Mouse (Mus musculus) forebrain, embryonic 11.5 days (tissue): ENCODE measurements at regions not wholly inside any gene's neighbourhood (a gene's known extent, or its start where the extent isn't known, plus 50 kb on each side); places are given as distances from the start of the nearest gene placed in this dataset.

Source experiments
- ATAC-seq: fragments of 200-750 bp; cut with Nextera tagmentation; replicated peaks from 2 replicates; pipeline ENCODE4 v1.8.0; 2017; ENCODE audit warnings: moderate TSS enrichment; ENCODE audit not compliant: low FRiP score
- DNase-seq: peaks from one replicate; pipeline ENCODE4 v3.0.0-alpha.2; 2017; ENCODE audit warnings: low spot score
- H3K27ac ChIP-seq: fragments of 300-500 bp; sonication (generic); 2 replicates; pipeline ENCODE4 v1.5.1; 2014; ENCODE audit warnings: low read depth, low read length
- H3K27me3 ChIP-seq: fragments of 300-500 bp; sonication (generic); 2 replicates; pipeline ENCODE4 v1.6.1; 2014; ENCODE audit warnings: mild to moderate bottlenecking, low read length, mixed read lengths; ENCODE audit not compliant: control insufficient read depth, insufficient read depth
- H3K36me3 ChIP-seq: fragments of 300-500 bp; sonication (generic); 2 replicates; pipeline ENCODE4 v1.6.1; 2014; ENCODE audit warnings: mild to moderate bottlenecking, low read length, moderate library complexity, mixed read lengths; ENCODE audit not compliant: control insufficient read depth, insufficient read depth
- H3K4me1 ChIP-seq: fragments of 300-500 bp; sonication (generic); replicated peaks from 2 replicates; pipeline ENCODE4 v1.6.1; 2014; ENCODE audit warnings: low read length, mixed read lengths; ENCODE audit not compliant: control insufficient read depth, insufficient read depth
- H3K4me2 ChIP-seq: fragments of 300-500 bp; sonication (generic); 2 replicates; pipeline ENCODE4 v1.6.1; 2014; ENCODE audit warnings: low read depth, mild to moderate bottlenecking, low read length, moderate library complexity, mixed read lengths; ENCODE audit not compliant: severe bottlenecking
- H3K4me3 ChIP-seq: fragments of 300-500 bp; sonication (generic); 2 replicates; pipeline ENCODE4 v1.5.1; 2014; ENCODE audit warnings: low read depth, low read length
- H3K9ac ChIP-seq: fragments of 300-500 bp; sonication (generic); 2 replicates; pipeline ENCODE4 v1.6.1; 2014; ENCODE audit warnings: low read length
- H3K9me3 ChIP-seq: fragments of 300-500 bp; sonication (generic); 2 replicates; pipeline ENCODE4 v1.6.1; 2016; ENCODE audit warnings: low read length, mixed read lengths; ENCODE audit not compliant: control insufficient read depth
- WGBS: fragments of 180-500 bp; shearing (Covaris S2); extraction: QIAGEN DNeasy Blood & Tissue Kit; methylation state at CpG from one replicate; pipeline ENCODE4 v1.1.7; 2014; 5-methylcytosine and 5-hydroxymethylcytosine counted together

DNA sequence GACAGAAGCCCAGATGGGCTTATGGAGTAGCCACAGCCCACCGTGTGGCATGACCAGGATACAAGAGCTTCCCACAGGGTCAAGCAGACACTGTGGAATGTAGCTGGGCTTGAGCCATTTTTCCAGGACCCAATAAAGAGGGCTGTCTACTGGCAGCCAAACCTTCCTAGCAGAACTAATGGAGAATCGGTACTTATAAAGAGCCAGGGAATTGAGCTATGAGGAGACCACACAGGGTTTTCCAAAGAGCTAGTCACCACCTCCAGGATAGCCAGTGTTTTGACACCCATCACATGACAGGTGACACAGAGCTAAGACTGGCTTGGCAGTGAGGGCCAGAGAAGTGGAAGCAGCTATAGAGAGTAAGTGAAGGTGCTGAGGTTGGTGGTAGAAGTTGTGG, 149.9 kb downstream of the Map2k4 start:
- Histone ChIP-seq H3K9ac (no peak overlapping the region), H3K4me2 (no peak overlapping the region), H3K27ac (no peak overlapping the region), H3K27me3 (no peaks in the 10 kb centered on the region), H3K36me3 (no peaks in the 10 kb centered on the region), H3K4me1 (no peaks in the 10 kb centered on the region), H3K4me3 (no peak overlapping the region), H3K9me3 (no peaks in the 10 kb centered on the region)
- WGBS = 85% methylated on average over 2 of the region's 2 CpGs
- DNase-seq = no peak
- ATAC-seq = no peak

DNA sequence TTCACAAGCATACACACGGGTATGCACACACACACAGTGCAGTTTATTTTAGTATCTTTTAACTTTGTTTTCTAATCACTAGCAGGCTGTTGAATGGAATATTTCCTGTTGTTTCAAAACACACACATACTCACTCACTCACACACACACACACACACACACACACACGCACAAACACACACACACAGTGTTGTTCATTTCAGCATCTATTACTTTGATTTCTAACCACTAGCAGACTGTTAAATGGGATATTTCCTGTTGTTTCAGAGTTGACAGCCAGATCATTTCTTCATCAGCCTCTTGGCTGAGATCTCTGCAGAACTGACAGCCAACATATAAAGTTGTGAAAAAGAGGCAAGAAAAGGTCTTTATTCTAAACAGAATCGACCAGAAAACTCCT, 150.9 kb downstream of the Map2k4 start:
- DNase-seq = no peak

DNA sequence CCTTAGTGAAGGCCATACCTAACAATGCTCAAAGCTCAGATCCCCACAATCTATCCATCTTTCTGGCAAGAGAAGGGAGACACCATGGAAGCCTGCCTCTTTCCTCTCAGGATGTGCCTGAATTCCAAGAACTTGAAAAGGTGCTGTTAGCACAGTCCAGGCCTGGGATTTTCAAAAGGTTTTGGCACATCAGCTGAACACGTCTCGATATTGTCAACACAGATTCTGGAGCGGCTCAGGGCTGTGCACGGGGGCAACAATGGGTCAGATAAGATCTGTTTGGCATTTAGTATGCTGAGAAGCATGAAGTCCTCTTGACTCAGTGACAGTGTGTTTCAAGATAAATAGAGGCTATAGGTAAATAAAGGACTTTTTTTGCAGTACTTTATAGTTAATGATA, 152.8 kb downstream of the Map2k4 start:
- 90% methylated on average over 4 of the region's 4 CpGs for WGBS
- DNase-seq (no peak), ATAC-seq (no peak)
- H3K9me3 ChIP-seq = no peaks in the 10 kb centered on the region
- H3K9ac ChIP-seq = no peak overlapping the region
- H3K4me3 ChIP-seq = no peak overlapping the region
- no peaks in the 10 kb centered on the region for H3K4me1 ChIP-seq
- H3K36me3 ChIP-seq = no peaks in the 10 kb centered on the region
- no peak overlapping the region for H3K27ac ChIP-seq
- no peaks in the 10 kb centered on the region for H3K27me3 ChIP-seq
- H3K4me2 ChIP-seq = no peak overlapping the region

More for the DNA sequence above, 150.9 kb downstream of the Map2k4 start:
- H3K4me1 ChIP-seq = no peaks in the 10 kb centered on the region
- no peak for ATAC-seq
- H3K4me3 ChIP-seq = no peak overlapping the region
- no peak overlapping the region for H3K9ac ChIP-seq
- no peak overlapping the region for H3K4me2 ChIP-seq
- no peaks in the 10 kb centered on the region for H3K27me3 ChIP-seq
- 90% methylated on average over 3 of the region's 3 CpGs for WGBS
- no peaks in the 10 kb centered on the region for H3K9me3 ChIP-seq
- H3K27ac ChIP-seq = no peak overlapping the region
- H3K36me3 ChIP-seq = no peaks in the 10 kb centered on the region

DNA sequence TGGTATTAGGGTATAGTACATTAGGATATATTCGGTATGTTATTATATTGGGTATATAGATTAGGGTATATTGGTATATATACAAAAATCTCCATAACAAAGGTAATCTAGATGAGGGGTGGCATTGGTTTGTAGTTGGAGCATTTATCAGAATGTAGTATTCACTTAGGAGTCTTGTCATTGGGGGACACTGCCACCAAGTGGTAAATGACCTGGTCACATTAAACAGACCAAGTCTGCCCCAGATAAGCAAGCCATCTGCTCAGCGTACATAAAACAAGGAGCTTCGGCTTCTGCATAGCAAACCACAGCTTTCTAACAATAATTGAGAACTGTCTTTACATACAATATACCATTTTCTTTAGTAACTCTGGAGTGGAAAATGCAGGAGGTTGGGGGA, 156.9 kb downstream of the Map2k4 start:
- H3K9ac ChIP-seq = no peak overlapping the region
- no peak overlapping the region for H3K4me3 ChIP-seq
- H3K27me3 ChIP-seq = no peaks in the 10 kb centered on the region
- 83% methylated on average over 3 of the region's 3 CpGs for WGBS
- no peaks in the 10 kb centered on the region for H3K9me3 ChIP-seq
- H3K4me2 ChIP-seq = no peak overlapping the region
- DNase-seq (no peak), ATAC-seq (no peak)
- no peaks in the 10 kb centered on the region for H3K4me1 ChIP-seq
- H3K36me3 ChIP-seq = no peaks in the 10 kb centered on the region
- no peak overlapping the region for H3K27ac ChIP-seq

DNA sequence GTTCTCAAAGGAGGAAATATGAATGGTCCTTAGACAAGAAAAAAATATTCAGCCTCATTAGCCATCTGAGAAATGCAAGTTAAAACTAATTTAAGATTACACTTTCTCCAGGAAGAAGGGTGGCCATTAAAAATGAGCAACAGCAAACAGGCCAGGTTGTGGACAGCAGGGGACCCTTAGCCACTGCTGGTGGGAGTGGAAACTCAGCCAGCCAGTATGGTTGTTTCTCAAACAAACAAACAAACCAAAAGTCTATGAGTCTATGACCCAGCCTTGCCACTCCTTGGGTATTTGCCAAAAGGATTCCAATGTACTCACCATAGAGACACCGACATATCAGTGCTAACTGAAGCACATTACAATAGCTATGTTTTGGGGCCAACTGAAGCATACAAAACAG, 157.7 kb downstream of the Map2k4 start:
- Histone ChIP-seq H3K27me3 (no peaks in the 10 kb centered on the region), H3K36me3 (no peaks in the 10 kb centered on the region), H3K27ac (no peak overlapping the region), H3K4me2 (no peak overlapping the region), H3K9ac (no peak overlapping the region), H3K4me3 (no peak overlapping the region), H3K9me3 (no peaks in the 10 kb centered on the region), H3K4me1 (no peaks in the 10 kb centered on the region)
- 76% methylated on average over 1 of the region's 1 CpGs for WGBS
- no peak for DNase-seq
- no peak for ATAC-seq

DNA sequence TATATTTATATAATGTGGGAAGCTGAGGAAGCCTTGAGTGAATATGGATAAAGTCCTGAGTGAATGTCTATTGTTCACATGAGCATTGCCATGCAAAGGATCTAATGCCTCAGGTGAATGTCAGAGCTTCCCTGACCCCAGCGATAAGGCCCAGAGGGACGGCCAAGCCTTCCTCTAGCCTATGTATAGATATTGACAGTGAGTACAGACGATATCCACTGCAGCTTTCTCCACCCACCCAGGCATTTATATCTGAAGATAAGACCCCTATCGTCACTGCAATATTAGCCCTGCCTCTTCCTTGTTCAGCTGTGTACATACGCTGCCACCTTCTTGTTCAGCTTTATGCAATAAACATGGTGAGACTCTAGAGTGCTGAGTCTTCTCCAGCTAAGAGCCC, 158.8 kb downstream of the Map2k4 start:
- DNase-seq (no peak), ATAC-seq (no peak)
- H3K9ac ChIP-seq = no peak overlapping the region
- H3K4me2 ChIP-seq = no peak overlapping the region
- H3K27me3 ChIP-seq = no peaks in the 10 kb centered on the region
- H3K36me3 ChIP-seq = no peaks in the 10 kb centered on the region
- H3K4me3 ChIP-seq = no peak overlapping the region
- H3K4me1 ChIP-seq = no peaks in the 10 kb centered on the region
- no peak overlapping the region for H3K27ac ChIP-seq
- H3K9me3 ChIP-seq = no peaks in the 10 kb centered on the region
- WGBS = 91% methylated on average over 5 of the region's 5 CpGs

DNA sequence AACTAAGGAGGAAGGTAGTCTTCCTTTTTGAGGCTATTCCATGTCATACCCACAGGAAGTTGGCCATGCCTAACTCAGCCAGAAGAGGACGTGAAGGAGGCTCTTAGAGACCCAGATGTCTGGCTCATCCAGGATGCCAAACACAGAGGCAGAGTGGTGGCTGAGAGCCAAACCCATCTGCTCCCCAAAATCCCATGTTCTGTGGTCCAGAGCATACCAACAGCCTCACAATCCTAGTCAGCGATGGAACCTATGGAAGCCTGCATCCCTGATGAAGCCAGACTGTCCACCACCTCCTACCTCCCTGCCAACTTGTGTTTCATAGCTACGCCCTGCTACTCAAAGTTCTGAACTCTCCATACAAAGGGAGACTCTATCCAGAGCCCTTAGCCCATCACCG, 169.1 kb downstream of the Map2k4 start:
- WGBS = 90% methylated on average over 4 of the region's 4 CpGs
- DNase-seq = no peak
- H3K9me3 ChIP-seq = no peaks in the 10 kb centered on the region

DNA sequence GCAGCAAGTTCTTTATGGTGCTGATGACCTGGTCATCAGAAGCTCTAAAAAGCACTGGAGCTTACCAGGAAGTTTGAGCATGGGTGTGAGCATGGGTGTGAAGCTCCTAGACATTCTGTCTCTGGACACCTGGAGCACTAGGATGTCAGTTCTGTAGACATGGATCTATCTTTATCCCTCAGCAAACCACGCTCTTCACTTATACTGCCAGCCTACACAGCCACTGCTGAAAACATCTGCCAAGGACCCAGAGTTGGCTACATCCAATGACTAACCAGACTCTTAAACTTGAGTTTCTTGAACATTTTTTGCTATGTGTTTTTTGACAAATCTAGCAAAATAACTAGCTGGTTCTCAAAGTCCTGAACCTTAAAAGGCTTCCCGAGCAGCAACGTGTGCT, 177.6 kb downstream of the Map2k4 start:
- Histone ChIP-seq H3K9ac (no peak overlapping the region), H3K4me2 (no peak overlapping the region), H3K36me3 (no peaks in the 10 kb centered on the region), H3K4me1 (no peaks in the 10 kb centered on the region), H3K27ac (no peak overlapping the region), H3K27me3 (no peaks in the 10 kb centered on the region), H3K4me3 (no peak overlapping the region), H3K9me3 (no peaks in the 10 kb centered on the region)
- no peak for DNase-seq
- ATAC-seq = no peak
- 96% methylated on average over 3 of the region's 3 CpGs for WGBS

More for the DNA sequence above, 169.1 kb downstream of the Map2k4 start:
- no peak overlapping the region for H3K4me2 ChIP-seq
- no peaks in the 10 kb centered on the region for H3K27me3 ChIP-seq
- H3K36me3 ChIP-seq = no peaks in the 10 kb centered on the region
- no peak for ATAC-seq
- H3K27ac ChIP-seq = no peak overlapping the region
- no peak overlapping the region for H3K4me3 ChIP-seq
- no peaks in the 10 kb centered on the region for H3K4me1 ChIP-seq
- no peak overlapping the region for H3K9ac ChIP-seq

DNA sequence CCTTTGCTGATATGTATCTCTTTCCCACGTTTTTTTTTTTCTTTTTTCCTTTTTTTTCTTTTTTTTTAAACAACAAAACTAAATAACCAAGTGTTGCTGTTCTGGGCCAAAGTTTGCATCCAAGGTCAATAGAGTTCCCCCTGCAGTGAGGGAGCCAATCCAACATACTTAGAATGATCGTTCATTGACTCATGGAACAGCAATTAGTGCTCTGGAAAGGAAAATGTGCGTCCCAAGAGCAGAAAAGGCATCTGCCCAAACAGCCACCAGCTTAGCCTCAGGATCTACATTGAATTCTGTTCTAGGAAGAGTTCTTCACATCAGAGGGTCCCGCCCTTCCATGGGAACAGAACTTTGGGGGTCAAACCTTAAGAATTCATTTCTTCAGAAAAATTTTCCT, 179.0 kb downstream of the Map2k4 start:
- ATAC-seq (no peak), DNase-seq (no peak)
- no peak overlapping the region for H3K4me2 ChIP-seq
- H3K27ac ChIP-seq = no peak overlapping the region
- WGBS = 72% methylated on average over 4 of the region's 4 CpGs
- H3K4me1 ChIP-seq = no peaks in the 10 kb centered on the region
- H3K27me3 ChIP-seq = no peaks in the 10 kb centered on the region
- H3K36me3 ChIP-seq = no peaks in the 10 kb centered on the region
- H3K4me3 ChIP-seq = no peak overlapping the region
- no peak overlapping the region for H3K9ac ChIP-seq
- H3K9me3 ChIP-seq = no peaks in the 10 kb centered on the region
